Mouse (Mus musculus) ovary, adult 18-20 months (tissue): ENCODE measurements around the gene Ube2c.
"Not testable (repeated sequence)": the region's sequence is repeated elsewhere in the genome, so short reads cannot be mapped to it uniquely, and the experiment has no call there.

Experiments used
- DNase-seq: peaks from one replicate; pipeline ENCODE4 v3.0.0; 2022; ENCODE audit warnings: low spot score, mixed read lengths

The Ube2c gene

GRCm38 (mm10) chr2:164787779-164788178 lies 18.1 kb downstream of the Ube2c start:
- no peak for DNase-seq

GRCm38 (mm10) chr2:164788411-164788810 lies 18.7 kb downstream of the Ube2c start:
- no peak for DNase-seq

- no peak for DNase-seq
Measured at GRCm38 (mm10) chr2:164790451-164790850, 20.8 kb downstream of the Ube2c start.

GRCm38 (mm10) chr2:164791841-164792261 lies 22.2 kb downstream of the Ube2c start:
- no peak for DNase-seq

GRCm38 (mm10) chr2:164792400-164793190 lies 22.9 kb downstream of the Ube2c start:
- DNase-seq = no peak

GRCm38 (mm10) chr2:164793236-164793635 lies 23.5 kb downstream of the Ube2c start:
- DNase-seq = peak; percentile 34

- no peak for DNase-seq
Measured at GRCm38 (mm10) chr2:164793772-164794171, 24.1 kb downstream of the Ube2c start.

GRCm38 (mm10) chr2:164794293-164794692 lies 24.6 kb downstream of the Ube2c start:
- DNase-seq = peak; percentile 73

GRCm38 (mm10) chr2:164795868-164796267 lies 26.2 kb downstream of the Ube2c start:
- no peak for DNase-seq

- not testable (repeated sequence) for DNase-seq
Measured at GRCm38 (mm10) chr2:164798554-164798953, 28.9 kb downstream of the Ube2c start.

- no peak for DNase-seq
Measured at GRCm38 (mm10) chr2:164800252-164801004, 30.7 kb downstream of the Ube2c start.

GRCm38 (mm10) chr2:164803201-164803920 lies 33.7 kb downstream of the Ube2c start:
- no peak for DNase-seq

- DNase-seq = no peak
Measured at GRCm38 (mm10) chr2:164803921-164804313, 34.2 kb downstream of the Ube2c start.

- DNase-seq = peak; percentile 95
Measured at GRCm38 (mm10) chr2:164804533-164805331, 35.0 kb downstream of the Ube2c start, which contains the start of the genes Acot8 and Zswim3. Gene Acot8, minus strand, starts transcription at chr2:164804882. Gene Zswim3, plus strand, starts transcription at chr2:164805098.

GRCm38 (mm10) chr2:164805332-164805718 lies 35.6 kb downstream of the Ube2c start:
- no peak for DNase-seq

GRCm38 (mm10) chr2:164806614-164807013 lies 36.9 kb downstream of the Ube2c start:
- DNase-seq = no peak

- no peak for DNase-seq
Measured at GRCm38 (mm10) chr2:164813557-164813956, 43.9 kb downstream of the Ube2c start.

GRCm38 (mm10) chr2:164815348-164815747 lies 45.6 kb downstream of the Ube2c start:
- DNase-seq = no peak

- DNase-seq = no peak
Measured at GRCm38 (mm10) chr2:164815821-164816220, 46.1 kb downstream of the Ube2c start.

GRCm38 (mm10) chr2:164817206-164817605 lies 47.5 kb downstream of the Ube2c start:
- DNase-seq = no peak

- DNase-seq = no peak
Measured at GRCm38 (mm10) chr2:164817703-164818102, 48.0 kb downstream of the Ube2c start.

- DNase-seq = no peak
Measured at GRCm38 (mm10) chr2:164821060-164821459, 51.4 kb downstream of the Ube2c start.
